Mouse (Mus musculus) CH12.LX (cell line): Measurements from ENCODE around the gene Cxcr1. TPM values are rescaled to one million over a fixed set of nuclear protein-coding genes. Genes with fewer than 3 reads are reported as not detected.

ENCODE experiments used
- DNase-seq: peaks from one replicate; pipeline ENCODE4 v3.0.0-alpha.2; 2013; ENCODE audit errors: extremely low read depth
- H3K27ac ChIP-seq: 2 replicates; pipeline ENCODE4 v1.5.1; 2012; ENCODE audit warnings: low read depth, mild to moderate bottlenecking, control low read depth, moderate library complexity; ENCODE audit not compliant: insufficient read depth
- H3K27me3 ChIP-seq: replicated peaks from 2 replicates; pipeline ENCODE3; 2012; ENCODE audit warnings: inconsistent platforms
- H3K36me3 ChIP-seq, 2 experiments: replicated peaks in 1 of 2; 2 replicates each; pipeline versions ENCODE3 to v1.6.1; 2012; ENCODE audit warnings: inconsistent platforms in 1 of 2, low read length in 1 of 2, mild to moderate bottlenecking in 1 of 2, mixed read lengths in 1 of 2, moderate library complexity in 1 of 2; ENCODE audit not compliant: control insufficient read depth in 1 of 2, insufficient read depth in 1 of 2
- H3K4me1 ChIP-seq, 2 experiments: 2 replicates each; pipeline ENCODE4 v1.6.1; 2012; ENCODE audit warnings: inconsistent platforms in 1 of 2, moderate library complexity in 1 of 2; ENCODE audit not compliant: insufficient read depth in 2 of 2, control insufficient read depth in 1 of 2
- H3K4me2 ChIP-seq: 2 replicates; pipeline ENCODE4 v1.6.1; 2012; ENCODE audit warnings: low read depth, mild to moderate bottlenecking, control low read depth; ENCODE audit not compliant: poor library complexity, insufficient read depth, severe bottlenecking
- H3K4me3 ChIP-seq, 3 experiments: fragments of 150-350 bp in 1 of 3; sonication (generic) in 1 of 3; replicated peaks in 1 of 3; 2 replicates each; pipeline versions ENCODE3 to v1.5.1; 2011 to 2012; ENCODE audit warnings: low read depth in 2 of 3, low read length in 2 of 3, mild to moderate bottlenecking in 2 of 3, moderate library complexity in 2 of 3, control low read depth in 1 of 3, improper control_type of control experiment in 1 of 3, inconsistent platforms in 1 of 3, mixed read lengths in 1 of 3; ENCODE audit not compliant: poor library complexity in 1 of 3
- H3K79me2 ChIP-seq: replicated peaks from 2 replicates; pipeline ENCODE4 v1.6.1; 2012; ENCODE audit warnings: mild to moderate bottlenecking, moderate library complexity; ENCODE audit not compliant: control insufficient read depth, poor library complexity, insufficient read depth, severe bottlenecking; ENCODE audit errors: extremely low read depth
- H3K9ac ChIP-seq: 2 replicates; pipeline ENCODE4 v1.6.1; 2012; ENCODE audit warnings: low read depth, mild to moderate bottlenecking, control low read depth, moderate library complexity; ENCODE audit not compliant: insufficient read depth
- H3K9me3 ChIP-seq: replicated peaks from 2 replicates; pipeline ENCODE3; 2012; ENCODE audit warnings: low read length, inconsistent platforms, mixed read lengths
- BHLHE40 ChIP-seq: IDR thresholded peaks from 2 replicates; pipeline ENCODE4 v1.6.1; 2011; ENCODE audit warnings: mild to moderate bottlenecking, low read depth, low read length, improper control_type of control experiment
- CHD1 ChIP-seq: IDR thresholded peaks from 2 replicates; pipeline ENCODE4 v1.6.1; 2012; ENCODE audit warnings: low read depth, low read length, improper control_type of control experiment, inconsistent platforms
- CHD2 ChIP-seq: IDR thresholded peaks from 2 replicates; pipeline ENCODE4 v1.6.1; 2011; ENCODE audit warnings: low read length, improper control_type of control experiment
- CTCF ChIP-seq, 2 experiments: IDR thresholded peaks in 1 of 2; conservative IDR thresholded peaks in 1 of 2; 2 replicates each; pipeline ENCODE4 v1.5.1; 2011 to 2012; ENCODE audit warnings: low read depth in 2 of 2, low read length in 2 of 2, improper control_type of control experiment in 1 of 2, inconsistent platforms in 1 of 2, mild to moderate bottlenecking in 1 of 2, moderate library complexity in 1 of 2
- ELF1 ChIP-seq: IDR thresholded peaks from 2 replicates; pipeline ENCODE4 v1.6.1; 2014; ENCODE audit warnings: low read depth, mild to moderate bottlenecking, inconsistent platforms, low read length, improper control_type of control experiment
- EP300 ChIP-seq: IDR thresholded peaks from 2 replicates; pipeline ENCODE4 v1.6.1; 2011; ENCODE audit warnings: low read length, improper control_type of control experiment
- ETS1 ChIP-seq: conservative IDR thresholded peaks from 2 replicates; pipeline ENCODE4 v1.6.1; 2012; ENCODE audit warnings: low read depth, mild to moderate bottlenecking, inconsistent platforms, low read length, improper control_type of control experiment, moderate library complexity
- JUN ChIP-seq: IDR thresholded peaks from 2 replicates; pipeline ENCODE4 v1.6.1; 2011; ENCODE audit warnings: low read depth, mild to moderate bottlenecking, low read length, improper control_type of control experiment, moderate library complexity; ENCODE audit not compliant: insufficient read depth
- JUND ChIP-seq: conservative IDR thresholded peaks from 2 replicates; pipeline ENCODE4 v1.6.1; 2011; ENCODE audit warnings: low read depth, low read length, improper control_type of control experiment
- KAT2A ChIP-seq: IDR thresholded peaks from 2 replicates; pipeline ENCODE4 v1.6.1; 2012; ENCODE audit warnings: low read length, improper control_type of control experiment, inconsistent platforms; ENCODE audit not compliant: insufficient replicate concordance
- MAFK ChIP-seq: IDR thresholded peaks from 2 replicates; pipeline ENCODE4 v1.6.1; 2011; ENCODE audit warnings: low read length, improper control_type of control experiment; ENCODE audit not compliant: insufficient replicate concordance
- MAX ChIP-seq: IDR thresholded peaks from 2 replicates; pipeline ENCODE4 v1.6.1; 2011; ENCODE audit warnings: low read length, improper control_type of control experiment
- MAZ ChIP-seq: IDR thresholded peaks from 2 replicates; pipeline ENCODE4 v1.6.1; 2012; ENCODE audit warnings: low read depth, mild to moderate bottlenecking, inconsistent platforms, low read length, improper control_type of control experiment, moderate library complexity
- MEF2A ChIP-seq: IDR thresholded peaks from 2 replicates; pipeline ENCODE4 v1.6.1; 2014; ENCODE audit warnings: low read depth, mild to moderate bottlenecking, inconsistent platforms, low read length, improper control_type of control experiment, borderline replicate concordance
- MXI1 ChIP-seq: IDR thresholded peaks from 2 replicates; pipeline ENCODE4 v1.6.1; 2011; ENCODE audit warnings: mild to moderate bottlenecking, low read depth, low read length, improper control_type of control experiment
- NELFE ChIP-seq: IDR thresholded peaks from 2 replicates; pipeline ENCODE4 v1.6.1; 2011; ENCODE audit warnings: low read depth, low read length, improper control_type of control experiment
- PAX5 ChIP-seq: IDR thresholded peaks from 2 replicates; pipeline ENCODE4 v1.6.1; 2012; ENCODE audit warnings: low read length, inconsistent platforms, mixed read lengths
- POLR2A ChIP-seq: IDR thresholded peaks from 2 replicates; pipeline ENCODE4 v1.6.1; 2011; ENCODE audit warnings: low read depth, mild to moderate bottlenecking, improper control_type of control experiment, low read length
- POLR2AphosphoS2 ChIP-seq: IDR thresholded peaks from 2 replicates; pipeline ENCODE4 v1.6.1; 2011; ENCODE audit warnings: low read depth, low read length, improper control_type of control experiment
- RAD21 ChIP-seq: IDR thresholded peaks from 2 replicates; pipeline ENCODE4 v1.6.1; 2011; ENCODE audit warnings: low read depth, mild to moderate bottlenecking, low read length, improper control_type of control experiment, moderate library complexity
- RCOR1 ChIP-seq: conservative IDR thresholded peaks from 2 replicates; pipeline ENCODE4 v1.6.1; 2012; ENCODE audit warnings: low read depth, mild to moderate bottlenecking, inconsistent platforms, low read length, improper control_type of control experiment
- SIN3A ChIP-seq: IDR thresholded peaks from 2 replicates; pipeline ENCODE4 v1.6.1; 2012; ENCODE audit warnings: low read length, improper control_type of control experiment, inconsistent platforms
- TBP ChIP-seq: conservative IDR thresholded peaks from 2 replicates; pipeline ENCODE4 v1.6.1; 2011; ENCODE audit warnings: low read depth, low read length, improper control_type of control experiment
- TCF12 ChIP-seq: IDR thresholded peaks from 2 replicates; pipeline ENCODE4 v1.6.1; 2014; ENCODE audit warnings: low read depth, mild to moderate bottlenecking, inconsistent platforms, low read length, improper control_type of control experiment
- UBTF ChIP-seq: IDR thresholded peaks from 2 replicates; pipeline ENCODE4 v1.6.1; 2012; ENCODE audit warnings: low read depth, mild to moderate bottlenecking, inconsistent platforms, low read length, improper control_type of control experiment, moderate library complexity
- USF1 ChIP-seq: IDR thresholded peaks from 2 replicates; pipeline ENCODE4 v1.6.1; 2014; ENCODE audit warnings: low read depth, mild to moderate bottlenecking, inconsistent platforms, low read length, improper control_type of control experiment
- USF2 ChIP-seq: conservative IDR thresholded peaks from 2 replicates; pipeline ENCODE4 v1.6.1; 2011; ENCODE audit warnings: low read depth, low read length, improper control_type of control experiment
- ZC3H11A ChIP-seq: IDR thresholded peaks from 2 replicates; pipeline ENCODE4 v1.6.1; 2012; ENCODE audit warnings: low read depth, mild to moderate bottlenecking, inconsistent platforms, low read length, improper control_type of control experiment
- ZKSCAN1 ChIP-seq: IDR thresholded peaks from 2 replicates; pipeline ENCODE4 v1.6.1; 2012; ENCODE audit warnings: low read depth, inconsistent platforms, low read length, improper control_type of control experiment, borderline replicate concordance
- ZNF384 ChIP-seq: IDR thresholded peaks from 2 replicates; pipeline ENCODE4 v1.6.1; 2012; ENCODE audit warnings: low read depth, low read length, improper control_type of control experiment, inconsistent platforms
- dilution Hi-C: fragments of 300-500 bp; cut with MboI; formaldehyde crosslinking; loops from 2 replicates; pipeline ENCODE4 v1.14.3; 2020; ENCODE audit warnings: low sequenced_read_pairs; ENCODE audit not compliant: extremely low pct_unique_long_range_greater_than_20kb, extremely low pct_ligation_motif_present
- in situ Hi-C: fragments of 300-500 bp; cut with MboI; formaldehyde crosslinking; loops from 3 replicates; pipeline ENCODE4 v1.14.3; 2019; ENCODE audit warnings: low sequenced_read_pairs, low pct_ligation_motif_present, low pct_unique_long_range_greater_than_20kb, mixed read lengths
- polyA plus RNA-seq: library from polyadenylated mRNA; unstranded; fragments of >175 nt; gene quantifications from 2 replicates; pipeline ENCODE4 v1.2.1, GENCODE M21; 2012; ENCODE audit warnings: low read depth; ENCODE audit not compliant: insufficient read length
- total RNA-seq, 2 experiments: library from RNA; depleted of rRNA; stranded (reverse); fragments of 300-350 nt in 1 of 2; fragments of >200 nt in 1 of 2; gene quantifications; 2 replicates each; pipeline ENCODE4 v1.2.3; 2012 to 2014

Cxcr1 gene
- total and polyA plus RNA-seq, 3 experiments, result not detected

- TF ChIP-seq RCOR1 (peak; percentile 46; the same call in 1 of the 2 replicates), NELFE (no peak), USF1 (no peak), BHLHE40 (peak; percentile 60), JUND (peak; percentile 82), ZNF384 (peak; percentile 97), JUN (peak; percentile 47), MAX (peak; percentile 53; the same call in 1 of the 2 replicates), ETS1 (peak; percentile 60), ZKSCAN1 (no peak), CTCF (conservative IDR thresholded peaks at IDR 0.05 in 1 of 2, IDR thresholded peaks at IDR 0.05 in 1 of 2; ENCODE audit: low read depth in 2 of 2, low read length in 2 of 2) (no peak), USF2 (no peak), POLR2A (peak; percentile 35; the same call in 1 of the 2 replicates), MAFK (peak; percentile 35; the same call in 1 of the 2 replicates)
Observed at GRCm38 (mm10) chr1:74238136-74238535, 43.7 kb upstream of the Cxcr1 start (continued).

- Histone ChIP-seq H3K4me1 (peaks cover 5 to 28% of the 10 kb centered on the region in 2 experiments; a peak in 3 of 4 replicates), H3K4me3 (peak overlapping the region; percentile 63 to 97 (median 94))
Observed at GRCm38 (mm10) chr1:74237671-74238070, 43.2 kb upstream of the Cxcr1 start.

DNA sequence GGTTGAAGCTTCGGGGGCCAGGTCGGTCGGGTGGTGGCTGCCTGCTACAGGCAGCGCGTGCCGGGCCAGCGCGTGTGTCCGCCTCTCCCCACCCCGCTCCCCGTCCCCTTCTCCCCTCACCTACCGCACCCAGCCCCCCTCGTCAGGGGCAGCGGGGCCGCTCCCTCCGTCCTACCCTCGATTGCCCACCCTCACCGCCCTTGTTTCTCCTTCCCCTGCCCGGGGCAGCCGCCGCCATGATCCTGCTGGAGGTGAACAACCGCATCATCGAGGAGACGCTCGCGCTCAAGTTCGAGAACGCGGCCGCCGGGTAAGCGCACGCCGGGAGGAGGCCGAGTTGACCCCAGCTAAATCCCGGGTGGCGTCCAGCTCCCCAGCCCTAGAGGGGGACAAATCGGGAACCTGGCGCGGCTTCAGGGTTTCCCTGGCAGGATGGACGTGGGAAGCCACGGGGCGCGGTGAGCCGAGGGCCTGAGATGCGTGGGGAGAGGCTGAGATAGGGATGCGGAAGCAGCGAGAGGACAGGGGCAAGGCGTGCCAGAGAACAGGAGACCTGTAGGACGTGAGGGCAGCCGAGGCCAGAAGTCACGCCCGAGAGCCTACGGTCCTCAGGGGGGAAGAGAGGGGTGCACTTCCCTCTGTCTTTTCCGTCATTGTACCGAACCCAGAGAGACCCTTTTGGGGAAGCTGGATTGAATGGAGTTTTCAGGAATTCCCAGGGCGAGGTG lies 42.3 kb upstream of the Cxcr1 start:
- peak overlapping the region; percentile 92 for H3K9ac ChIP-seq
- peaks cover 52% of the 10 kb centered on the region for H3K79me2 ChIP-seq
- in situ Hi-C loops, result no loop called here
- peak overlapping the region; percentile 78 for H3K27ac ChIP-seq
- peaks cover 3 to 19% of the 10 kb centered on the region in 2 experiments for H3K36me3 ChIP-seq
- H3K4me1 ChIP-seq, result peaks cover 4 to 21% of the 10 kb centered on the region in 2 experiments; a peak in 3 of 4 replicates
- no peaks in the 10 kb centered on the region for H3K9me3 ChIP-seq
- dilution Hi-C loops, result no loop called here
- TF ChIP-seq TBP, result no peak
- 0 out of 2 replicates have a peak, but pooled peaks have one; percentile 24 for TF ChIP-seq ETS1
- peak; percentile 56 for TF ChIP-seq EP300
- TF ChIP-seq MEF2A, result peak; percentile 30; the same call in 1 of the 2 replicates
- peak; percentile 61; the same call in 1 of the 2 replicates for TF ChIP-seq UBTF
- TF ChIP-seq POLR2AphosphoS2, result no peak
- TF ChIP-seq ZC3H11A, result no peak
- peak; percentile 51; the same call in 1 of the 2 replicates for TF ChIP-seq MAX
- TF ChIP-seq ELF1, result peak; percentile 75; the same call in 1 of the 2 replicates
- TF ChIP-seq SIN3A, result peak; percentile 84
- peak; percentile 53 for TF ChIP-seq BHLHE40
- 0 out of 2 replicates have a peak, but pooled peaks have one; percentile 23 for TF ChIP-seq KAT2A
- TF ChIP-seq CHD2, result peak; percentile 35; the same call in 1 of the 2 replicates
- TF ChIP-seq MXI1, result peak; percentile 88
- peak; percentile 27; the same call in 1 of the 2 replicates for TF ChIP-seq TCF12
- peak overlapping the region; percentile 99 for H3K4me2 ChIP-seq
- H3K4me3 ChIP-seq, result peak overlapping the region; percentile 63 to 97 (median 94)
- DNase-seq, result no peak
- H3K27me3 ChIP-seq, result no peaks in the 10 kb centered on the region

More at GRCm38 (mm10) chr1:74237671-74238070, 43.2 kb upstream of the Cxcr1 start:
- Histone ChIP-seq H3K36me3 (peaks cover 3 to 26% of the 10 kb centered on the region in 2 experiments), H3K27ac (peak overlapping the region; percentile 54; the same call in 1 of the 2 replicates), H3K9ac (peak overlapping the region; percentile 92), H3K9me3 (no peaks in the 10 kb centered on the region), H3K27me3 (no peaks in the 10 kb centered on the region), H3K79me2 (peaks cover 61% of the 10 kb centered on the region), H3K4me2 (peak overlapping the region; percentile 99)
- DNase-seq, result no peak
- no peak for TF ChIP-seq CHD2
- no peak for TF ChIP-seq RAD21
- TF ChIP-seq ZKSCAN1, result no peak
- no peak for TF ChIP-seq BHLHE40
- no peak for TF ChIP-seq MAZ
- no peak for TF ChIP-seq EP300
- TF ChIP-seq PAX5, result no peak
- TF ChIP-seq JUND, result no peak
- no peak for TF ChIP-seq CHD1
- no peak for TF ChIP-seq NELFE
- TF ChIP-seq POLR2A, result no peak
- dilution Hi-C loops, result no loop called here
- in situ Hi-C loops, result no loop called here
